Mouse (Mus musculus): ENCODE results near the gene H2al1m. TPM values are rescaled to one million over a fixed set of nuclear protein-coding genes. Genes with fewer than 3 reads are reported as not detected.
"Not testable (repeated sequence)": the region's sequence is repeated elsewhere in the genome, so short reads cannot be mapped to it uniquely, and the experiment has no call there.

H2al1m gene
- polyA plus RNA-seq, 1 experiment from 2014 or later = not detected

DNA sequence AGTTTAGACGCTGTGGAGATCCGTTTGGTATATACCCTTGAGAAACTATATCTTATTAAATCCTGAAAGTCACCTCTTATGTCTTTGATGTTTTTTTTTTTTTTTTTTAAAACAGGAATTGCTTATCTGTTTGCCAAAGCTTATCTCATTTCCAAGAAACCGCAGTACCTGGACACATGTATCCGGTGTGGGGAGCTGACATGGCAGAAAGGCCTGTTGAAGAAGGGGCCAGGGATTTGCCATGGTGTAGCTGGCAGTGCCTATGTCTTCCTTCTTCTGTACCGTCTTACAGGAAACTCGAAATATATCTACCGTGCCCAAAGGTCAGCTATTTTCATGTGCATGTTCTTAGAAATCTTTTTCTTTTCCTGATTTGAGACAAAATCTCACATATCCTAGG, 25.7 kb upstream of the H2al1m start:
- no peaks in the 10 kb centered on the region for H3K36me3 ChIP-seq (ENCODE audit: control insufficient read depth, insufficient read depth, low read length)
- no peak overlapping the region for H3K4me2 ChIP-seq (ENCODE audit: low read length)
- no peak overlapping the region for H3K9ac ChIP-seq (ENCODE audit: low read length)
- no peaks in the 10 kb centered on the region for H3K4me1 ChIP-seq (ENCODE audit: control insufficient read depth, insufficient read depth, low read length)
- H3K4me3 ChIP-seq (ENCODE audit: low read depth, low read length) = no peak overlapping the region
- H3K27me3 ChIP-seq (replicated peaks; ENCODE audit: control insufficient read depth, insufficient read depth, low read length) = no peaks in the 10 kb centered on the region
- no peak overlapping the region for H3K27ac ChIP-seq (ENCODE audit: low read depth, low read length)
- DNase-seq (ENCODE audit: low spot score) = no peak
- no peaks in the 10 kb centered on the region for H3K9me3 ChIP-seq (replicated peaks; ENCODE audit: control insufficient read depth, low read length)
- ATAC-seq = no peak
- 96% methylated on average over 7 of the region's 7 CpGs for WGBS

DNA sequence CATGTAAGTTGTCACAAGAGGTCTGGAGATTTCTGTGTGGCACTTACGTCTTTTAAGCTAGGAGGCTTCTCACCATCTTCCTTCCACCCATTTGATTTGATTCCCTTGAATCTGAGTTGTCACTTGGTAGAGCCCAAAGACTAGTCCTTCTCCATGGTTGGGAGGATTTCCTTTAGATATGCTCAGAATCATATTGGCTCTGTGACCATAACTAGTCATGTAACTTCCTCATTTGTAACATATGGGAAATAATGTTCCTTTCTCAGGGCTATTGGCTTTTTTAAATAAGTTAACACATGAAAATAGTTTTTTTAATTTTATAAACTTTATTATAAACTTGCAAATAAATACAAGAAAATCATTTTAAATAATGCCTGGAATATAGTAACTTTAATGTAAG, 24.3 kb upstream of the H2al1m start:
- Histone ChIP-seq H3K9me3 (replicated peaks; ENCODE audit: control insufficient read depth, low read length) (no peaks in the 10 kb centered on the region), H3K4me2 (ENCODE audit: low read length) (no peak overlapping the region), H3K27ac (ENCODE audit: low read depth, low read length) (no peak overlapping the region), H3K4me3 (ENCODE audit: low read depth, low read length) (no peak overlapping the region), H3K9ac (ENCODE audit: low read length) (no peak overlapping the region), H3K36me3 (ENCODE audit: control insufficient read depth, insufficient read depth, low read length) (no peaks in the 10 kb centered on the region), H3K27me3 (replicated peaks; ENCODE audit: control insufficient read depth, insufficient read depth, low read length) (no peaks in the 10 kb centered on the region), H3K4me1 (ENCODE audit: control insufficient read depth, insufficient read depth, low read length) (no peaks in the 10 kb centered on the region)
- DNase-seq (ENCODE audit: low spot score) = no peak
- 57% methylated on average over 1 of the region's 1 CpGs for WGBS
- no peak for ATAC-seq

DNA sequence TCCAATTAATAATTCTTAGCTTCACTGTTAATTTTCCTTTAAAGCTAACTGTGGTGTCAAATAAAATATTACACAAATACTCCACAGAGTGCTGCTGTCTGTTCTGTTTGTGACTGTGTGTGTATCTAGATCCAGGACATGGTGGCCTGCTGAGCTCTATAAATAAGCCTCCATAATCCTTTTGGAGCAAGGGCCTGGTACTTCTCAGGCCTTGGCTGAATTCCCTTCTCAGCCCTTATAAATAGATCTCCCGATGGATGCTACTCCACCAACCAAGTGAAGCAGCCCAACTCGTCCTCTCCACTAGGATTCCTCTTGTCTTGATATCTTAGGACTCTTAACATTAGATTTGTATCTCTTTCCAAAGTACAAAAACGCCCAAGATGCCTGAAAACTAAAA, 12.5 kb upstream of the H2al1m start:
- no peaks in the 10 kb centered on the region for H3K36me3 ChIP-seq (ENCODE audit: control insufficient read depth, insufficient read depth, low read length)
- no peak for ATAC-seq
- H3K4me3 ChIP-seq (ENCODE audit: low read depth, low read length) = no peak overlapping the region
- no peaks in the 10 kb centered on the region for H3K4me1 ChIP-seq (ENCODE audit: control insufficient read depth, insufficient read depth, low read length)
- H3K27ac ChIP-seq (ENCODE audit: low read depth, low read length) = no peak overlapping the region
- no peak overlapping the region for H3K4me2 ChIP-seq (ENCODE audit: low read length)
- no peaks in the 10 kb centered on the region for H3K27me3 ChIP-seq (replicated peaks; ENCODE audit: control insufficient read depth, insufficient read depth, low read length)
- H3K9me3 ChIP-seq (replicated peaks; ENCODE audit: control insufficient read depth, low read length) = no peaks in the 10 kb centered on the region
- no peak overlapping the region for H3K9ac ChIP-seq (ENCODE audit: low read length)
- DNase-seq (ENCODE audit: low spot score) = no peak
- 51% methylated on average over 3 of the region's 3 CpGs for WGBS

DNA sequence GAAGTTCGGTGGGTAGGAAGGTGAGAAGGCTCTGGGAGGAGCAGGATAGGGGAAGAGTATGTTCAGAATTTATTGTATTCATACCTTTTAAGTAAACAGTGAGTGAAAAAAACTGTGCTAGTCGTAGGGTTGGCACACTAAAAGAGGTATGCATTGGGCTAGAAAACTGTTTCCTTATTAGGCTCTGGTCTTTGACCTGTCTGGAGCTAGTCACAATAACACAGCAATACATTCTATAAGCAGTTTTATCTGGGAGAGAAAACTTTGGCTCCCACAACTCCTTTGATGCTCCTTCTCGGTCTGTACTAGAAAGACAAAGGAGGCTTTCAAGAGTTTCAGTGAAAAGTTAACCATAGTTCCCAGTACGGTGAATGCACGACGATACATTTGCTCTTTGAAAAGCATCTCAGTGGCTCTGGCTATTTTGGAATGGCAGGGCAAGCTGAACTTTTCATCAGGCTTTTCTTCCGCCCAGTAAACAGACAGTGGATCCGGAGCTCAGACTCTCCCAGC, 11.6 kb upstream of the H2al1m start:
- no peaks in the 10 kb centered on the region for H3K4me1 ChIP-seq (ENCODE audit: control insufficient read depth, insufficient read depth, low read length)
- H3K4me2 ChIP-seq (ENCODE audit: low read length) = peak overlapping the region; percentile 49
- ATAC-seq (no peak), DNase-seq (ENCODE audit: low spot score) (no peak)
- 36% methylated on average over 8 of the region's 8 CpGs for WGBS
- H3K27ac ChIP-seq (ENCODE audit: low read depth, low read length) = no peak overlapping the region
- H3K9ac ChIP-seq (ENCODE audit: low read length) = peak overlapping the region; percentile 70; the same call in 1 of the 2 replicates
- H3K27me3 ChIP-seq (replicated peaks; ENCODE audit: control insufficient read depth, insufficient read depth, low read length) = no peaks in the 10 kb centered on the region
- H3K4me3 ChIP-seq (ENCODE audit: low read depth, low read length) = peak overlapping the region; percentile 50
- no peaks in the 10 kb centered on the region for H3K9me3 ChIP-seq (replicated peaks; ENCODE audit: control insufficient read depth, low read length)
- H3K36me3 ChIP-seq (ENCODE audit: control insufficient read depth, insufficient read depth, low read length) = no peaks in the 10 kb centered on the region

DNA sequence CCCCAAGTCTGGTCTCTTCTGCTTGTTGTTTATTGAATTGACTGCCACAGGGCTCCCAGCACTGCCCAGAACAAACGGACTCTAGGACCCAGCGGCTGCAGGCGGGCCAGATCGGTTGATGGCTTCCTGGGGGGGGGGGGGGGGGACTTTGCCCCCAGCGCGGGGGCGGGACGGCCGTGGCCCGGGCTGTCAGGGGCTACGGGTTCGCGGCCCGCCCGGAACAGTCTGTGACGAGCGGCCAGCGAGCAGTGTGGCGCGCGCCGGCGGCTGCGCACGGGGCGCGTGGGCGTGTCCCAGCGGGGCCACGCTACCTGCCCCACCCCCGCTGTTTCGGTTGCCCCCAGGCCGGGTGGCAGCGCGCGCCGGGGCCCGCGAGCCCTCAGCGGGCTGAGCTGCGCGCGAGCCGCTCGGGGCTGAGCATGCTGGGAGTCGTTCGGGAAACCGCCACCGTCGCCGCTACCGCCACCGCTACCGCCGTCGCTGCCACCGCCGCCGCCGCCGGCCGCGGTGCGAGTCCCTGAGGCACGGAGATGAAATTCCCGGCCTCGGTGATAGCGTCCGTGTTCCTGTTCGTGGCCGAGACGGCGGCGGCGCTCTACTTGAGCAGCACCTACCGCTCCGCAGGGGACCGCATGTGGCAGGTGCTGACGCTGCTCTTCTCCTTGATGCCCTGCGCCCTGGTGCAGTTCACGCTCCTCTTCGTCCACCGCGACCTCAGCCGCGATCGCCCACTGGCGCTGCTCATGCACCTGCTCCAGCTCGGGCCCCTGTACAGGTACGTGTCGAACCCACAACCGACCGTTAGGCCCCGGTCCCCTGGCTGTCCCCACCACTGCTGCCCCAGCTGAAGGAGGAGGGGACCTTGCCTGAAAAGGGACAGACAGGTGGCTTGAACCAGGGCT, 10.9 kb upstream of the H2al1m start, which contains the start of gene Xk:
Gene Xk, plus strand, starts transcription at position 297 of the 902 bp plus-strand sequence.
- Histone ChIP-seq H3K4me1 (ENCODE audit: control insufficient read depth, insufficient read depth, low read length) (no peaks in the 10 kb centered on the region), H3K9ac (ENCODE audit: low read length) (peak within 1 kb of the TSS; percentile 70), H3K27me3 (replicated peaks; ENCODE audit: control insufficient read depth, insufficient read depth, low read length) (no peaks in the 10 kb centered on the region), H3K27ac (ENCODE audit: low read depth, low read length) (peak within 1 kb of the TSS; percentile 48; the same call in 1 of the 2 replicates), H3K36me3 (ENCODE audit: control insufficient read depth, insufficient read depth, low read length) (no peaks in the 10 kb centered on the region), H3K4me2 (ENCODE audit: low read length) (peak within 1 kb of the TSS; percentile 49), H3K9me3 (replicated peaks; ENCODE audit: control insufficient read depth, low read length) (no peaks in the 10 kb centered on the region), H3K4me3 (ENCODE audit: low read depth, low read length) (peak within 1 kb of the TSS; percentile 50)
- WGBS = 21% methylated on average over 67 of the region's 94 CpGs
- ATAC-seq (peak; percentile 91), DNase-seq (ENCODE audit: low spot score) (peak; percentile 57)

DNA sequence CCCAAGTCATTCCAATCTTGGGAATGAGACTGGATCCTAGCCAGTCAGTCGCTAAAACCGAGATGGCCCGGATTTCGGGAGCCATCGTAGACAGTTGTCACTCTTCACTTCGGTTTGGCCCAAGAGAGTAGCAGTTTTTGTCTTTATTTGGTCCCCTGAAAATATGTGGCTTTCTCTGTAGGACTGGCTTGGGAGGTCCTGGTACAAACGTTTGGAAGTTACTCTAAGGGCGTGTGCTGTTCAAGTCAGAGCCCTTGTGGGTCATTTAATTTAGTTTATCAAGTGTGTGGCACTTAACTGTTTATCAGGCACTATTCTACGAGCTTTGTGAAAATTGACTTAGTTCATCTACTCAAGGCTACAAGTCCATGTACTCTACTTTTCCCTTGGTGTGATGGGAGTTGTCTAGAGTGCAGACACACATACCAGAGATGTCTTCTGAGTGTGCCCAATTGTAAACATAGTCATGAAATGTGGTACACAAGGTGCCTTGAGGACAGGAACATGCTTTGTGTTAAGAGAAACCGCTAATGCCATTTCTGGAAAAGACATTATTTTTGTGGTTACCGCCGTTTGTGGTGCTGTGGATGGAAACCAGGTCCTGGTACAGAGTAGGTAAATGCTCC, 10.1 kb upstream of the H2al1m start:
- ATAC-seq (no peak), DNase-seq (ENCODE audit: low spot score) (no peak)
- no peak overlapping the region for H3K27ac ChIP-seq (ENCODE audit: low read depth, low read length)
- no peaks in the 10 kb centered on the region for H3K4me1 ChIP-seq (ENCODE audit: control insufficient read depth, insufficient read depth, low read length)
- no peaks in the 10 kb centered on the region for H3K9me3 ChIP-seq (replicated peaks; ENCODE audit: control insufficient read depth, low read length)
- peak overlapping the region; percentile 50 for H3K4me3 ChIP-seq (ENCODE audit: low read depth, low read length)
- H3K36me3 ChIP-seq (ENCODE audit: control insufficient read depth, insufficient read depth, low read length) = no peaks in the 10 kb centered on the region
- peak overlapping the region; percentile 49 for H3K4me2 ChIP-seq (ENCODE audit: low read length)
- no peaks in the 10 kb centered on the region for H3K27me3 ChIP-seq (replicated peaks; ENCODE audit: control insufficient read depth, insufficient read depth, low read length)
- 60% methylated on average over 12 of the region's 12 CpGs for WGBS
- H3K9ac ChIP-seq (ENCODE audit: low read length) = peak overlapping the region; percentile 70

DNA sequence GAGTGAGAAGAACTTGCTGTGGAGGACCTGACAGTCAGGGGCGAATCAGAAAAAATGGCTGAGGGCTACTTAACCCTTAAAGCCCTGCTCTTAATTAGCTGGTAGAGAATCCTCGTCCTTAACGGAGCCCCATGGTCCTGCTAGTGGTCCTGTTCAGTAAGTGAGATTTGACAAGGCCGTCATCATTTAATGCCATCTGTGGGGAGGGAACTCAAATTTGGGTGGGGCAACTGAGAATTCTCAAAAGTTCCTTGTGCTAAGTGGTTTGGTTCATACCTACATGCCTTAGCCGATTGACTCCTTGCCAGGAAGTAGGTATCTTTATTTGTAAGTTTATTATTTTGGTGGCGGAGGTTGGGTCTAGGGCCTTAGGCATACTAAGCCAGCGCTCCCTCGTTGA, 9.2 kb upstream of the H2al1m start:
- Histone ChIP-seq H3K27me3 (replicated peaks; ENCODE audit: control insufficient read depth, insufficient read depth, low read length) (no peaks in the 10 kb centered on the region), H3K9me3 (replicated peaks; ENCODE audit: control insufficient read depth, low read length) (no peaks in the 10 kb centered on the region), H3K9ac (ENCODE audit: low read length) (no peak overlapping the region), H3K4me2 (ENCODE audit: low read length) (no peak overlapping the region), H3K4me1 (ENCODE audit: control insufficient read depth, insufficient read depth, low read length) (no peaks in the 10 kb centered on the region), H3K27ac (ENCODE audit: low read depth, low read length) (no peak overlapping the region), H3K36me3 (ENCODE audit: control insufficient read depth, insufficient read depth, low read length) (no peaks in the 10 kb centered on the region), H3K4me3 (ENCODE audit: low read depth, low read length) (no peak overlapping the region)
- WGBS = 72% methylated on average over 8 of the region's 8 CpGs
- DNase-seq (ENCODE audit: low spot score) (no peak), ATAC-seq (no peak)

DNA sequence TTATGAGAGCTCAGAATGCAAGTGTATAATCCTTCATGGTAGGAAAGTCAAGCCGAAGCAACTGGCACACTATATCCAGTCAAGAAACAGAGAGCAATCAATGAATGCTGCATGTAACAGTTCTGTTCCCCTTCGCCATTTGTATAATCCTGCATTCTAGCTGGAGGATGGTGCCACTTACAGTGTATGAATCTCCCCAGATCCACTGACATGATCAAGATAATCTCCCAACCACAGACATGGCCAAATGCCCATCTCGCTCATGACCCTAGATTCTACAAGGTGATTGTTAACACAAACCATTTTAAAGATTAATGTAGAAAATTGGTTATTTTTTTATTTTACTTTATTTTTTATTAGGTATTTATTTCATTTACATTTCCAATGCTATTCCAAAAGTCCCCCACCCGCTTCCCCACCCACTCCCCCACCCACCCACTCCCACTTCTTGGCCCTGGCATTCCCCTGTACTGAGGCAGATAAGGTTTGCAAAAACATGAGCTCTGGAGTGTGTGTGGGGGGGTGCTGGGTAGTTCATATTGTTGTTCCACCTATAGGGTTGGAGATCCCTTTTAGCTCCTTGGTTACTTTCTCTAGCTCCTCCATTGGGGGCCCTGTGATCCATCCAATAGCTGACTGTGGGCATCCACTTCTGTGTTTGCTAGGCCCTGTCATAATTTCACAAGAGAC, 9.7 kb downstream of the H2al1m start:
- not testable (repeated sequence) for ATAC-seq
- 80% methylated on average over 3 of the region's 4 CpGs for WGBS

More for the DNA sequence above, 9.7 kb downstream of the H2al1m start:
- not testable (repeated sequence) for H3K4me2 ChIP-seq (ENCODE audit: low read length); H3K4me1 ChIP-seq (ENCODE audit: control insufficient read depth, insufficient read depth, low read length); H3K36me3 ChIP-seq (ENCODE audit: control insufficient read depth, insufficient read depth, low read length); H3K27me3 ChIP-seq (replicated peaks; ENCODE audit: control insufficient read depth, insufficient read depth, low read length); H3K4me3 ChIP-seq (ENCODE audit: low read depth, low read length); H3K27ac ChIP-seq (ENCODE audit: low read depth, low read length); H3K9ac ChIP-seq (ENCODE audit: low read length); DNase-seq (ENCODE audit: low spot score); H3K9me3 ChIP-seq (replicated peaks; ENCODE audit: control insufficient read depth, low read length)
